Mouse (Mus musculus) kidney, adult 2 months (tissue): ENCODE measurements at regions not wholly inside any gene's neighbourhood (a gene's known extent, or its start where the extent isn't known, plus 50 kb on each side); places are given as distances from the start of the nearest gene placed in this dataset.

Experiments used
- DNase-seq: peaks from one replicate; pipeline ENCODE4 v3.0.0; 2021
- H3K27ac ChIP-seq: fragments of 200-500 bp; 2 replicates; pipeline ENCODE4 v1.5.1; 2012; ENCODE audit warnings: low read depth, low read length, control low read depth, inconsistent platforms; ENCODE audit not compliant: insufficient read depth
- H3K27me3 ChIP-seq: fragments of 200-500 bp; replicated peaks from 2 replicates; pipeline ENCODE4 v1.6.1; 2012; ENCODE audit warnings: mild to moderate bottlenecking, moderate library complexity, low read length, inconsistent platforms; ENCODE audit not compliant: control insufficient read depth, insufficient read depth
- H3K36me3 ChIP-seq: fragments of 200-500 bp; 2 replicates; pipeline ENCODE4 v1.6.1; 2012; ENCODE audit warnings: mild to moderate bottlenecking, moderate library complexity, low read length, inconsistent platforms; ENCODE audit not compliant: control insufficient read depth, insufficient read depth
- H3K4me1 ChIP-seq: fragments of 200-500 bp; 2 replicates; pipeline ENCODE4 v1.6.1; 2011; ENCODE audit warnings: low read length; ENCODE audit not compliant: control insufficient read depth, insufficient read depth
- H3K4me3 ChIP-seq: fragments of 200-500 bp; 2 replicates; pipeline ENCODE4 v1.5.1; 2011; ENCODE audit warnings: mild to moderate bottlenecking, low read depth, low read length, control low read depth; ENCODE audit not compliant: insufficient read depth
- CTCF ChIP-seq: fragments of 200-500 bp; conservative IDR thresholded peaks from 2 replicates; pipeline ENCODE4 v1.5.1; 2011; ENCODE audit warnings: low read depth, mild to moderate bottlenecking, control low read depth, low read length, moderate library complexity, mixed read lengths; ENCODE audit not compliant: insufficient read depth, insufficient read length
- POLR2A ChIP-seq: fragments of 200-500 bp; IDR thresholded peaks from one replicate; pipeline ENCODE4 v1.6.1; 2011; ENCODE audit warnings: low read depth, low read length, control low read depth
- WGBS: fragments of 180-500 bp; shearing (Covaris S2); methylation state at CpG from one replicate; pipeline ENCODE4 v1.1.7; 2018; 5-methylcytosine and 5-hydroxymethylcytosine counted together

- no peak for DNase-seq
- TF ChIP-seq CTCF (no peak), POLR2A (no peak)
- Histone ChIP-seq H3K4me1 (no peaks in the 10 kb centered on the region), H3K27me3 (no peaks in the 10 kb centered on the region), H3K36me3 (no peaks in the 10 kb centered on the region), H3K27ac (no peak overlapping the region), H3K4me3 (no peak overlapping the region)
- WGBS = 95% methylated on average over 9 of the region's 9 CpGs
Observed at GRCm38 (mm10) chr6:93456383-93457033, 513.2 kb upstream of the Adamts9 start.

GRCm38 (mm10) chr6:93445568-93445967, 502.3 kb upstream of the Adamts9 start:
- H3K4me3 ChIP-seq = no peak overlapping the region
- no peak overlapping the region; the same call in 1 of the 2 replicates for H3K27ac ChIP-seq
- H3K27me3 ChIP-seq = no peaks in the 10 kb centered on the region
- TF ChIP-seq POLR2A (no peak), CTCF (no peak)
- no peaks in the 10 kb centered on the region for H3K4me1 ChIP-seq
- peak; percentile 60 for DNase-seq
- 79% methylated on average over 16 of the region's 16 CpGs for WGBS
- no peaks in the 10 kb centered on the region for H3K36me3 ChIP-seq

GRCm38 (mm10) chr6:93445124-93445523, 501.8 kb upstream of the Adamts9 start:
- no peaks in the 10 kb centered on the region for H3K36me3 ChIP-seq
- H3K4me1 ChIP-seq = no peaks in the 10 kb centered on the region
- H3K4me3 ChIP-seq = no peak overlapping the region
- no peak overlapping the region; the same call in 1 of the 2 replicates for H3K27ac ChIP-seq
- DNase-seq = peak; percentile 57
- WGBS = 49% methylated on average over 5 of the region's 5 CpGs
- no peaks in the 10 kb centered on the region for H3K27me3 ChIP-seq
- TF ChIP-seq POLR2A (no peak), CTCF (0 out of 2 replicates have a peak, but pooled peaks have one; percentile 3)

GRCm38 (mm10) chr6:93443766-93444557, 500.7 kb upstream of the Adamts9 start:
- TF ChIP-seq CTCF (no peak), POLR2A (no peak)
- Histone ChIP-seq H3K36me3 (no peaks in the 10 kb centered on the region), H3K27ac (no peak overlapping the region), H3K4me3 (no peak overlapping the region), H3K27me3 (no peaks in the 10 kb centered on the region), H3K4me1 (no peaks in the 10 kb centered on the region)
- peak; percentile 27 for DNase-seq
- WGBS = 31% methylated on average over 11 of the region's 11 CpGs

GRCm38 (mm10) chr6:93433446-93433845, 490.2 kb upstream of the Adamts9 start:
- Histone ChIP-seq H3K27ac (no peak overlapping the region), H3K4me1 (no peaks in the 10 kb centered on the region), H3K36me3 (no peaks in the 10 kb centered on the region), H3K4me3 (no peak overlapping the region), H3K27me3 (no peaks in the 10 kb centered on the region; the same call in 1 of the 2 replicates)
- WGBS = 81% methylated on average over 1 of the region's 1 CpGs
- TF ChIP-seq POLR2A (no peak), CTCF (no peak)
- DNase-seq = no peak

GRCm38 (mm10) chr6:93426141-93426540, 482.8 kb upstream of the Adamts9 start:
- no peaks in the 10 kb centered on the region for H3K4me1 ChIP-seq
- no peak for DNase-seq
- H3K27ac ChIP-seq = no peak overlapping the region
- no peaks in the 10 kb centered on the region for H3K27me3 ChIP-seq
- H3K4me3 ChIP-seq = no peak overlapping the region
- H3K36me3 ChIP-seq = no peaks in the 10 kb centered on the region
- 89% methylated on average over 1 of the region's 1 CpGs for WGBS
- TF ChIP-seq POLR2A = no peak
- TF ChIP-seq CTCF = no peak

GRCm38 (mm10) chr6:93422906-93423305, 479.6 kb upstream of the Adamts9 start:
- no peak for DNase-seq
- H3K4me1 ChIP-seq = no peaks in the 10 kb centered on the region
- H3K4me3 ChIP-seq = no peak overlapping the region
- H3K27me3 ChIP-seq = no peaks in the 10 kb centered on the region
- H3K36me3 ChIP-seq = no peaks in the 10 kb centered on the region
- no peak overlapping the region for H3K27ac ChIP-seq
- WGBS = 75% methylated on average over 3 of the region's 3 CpGs
- TF ChIP-seq CTCF (no peak), POLR2A (no peak)
